Mouse (Mus musculus): ENCODE measurements around the gene Pard3.

DNA sequence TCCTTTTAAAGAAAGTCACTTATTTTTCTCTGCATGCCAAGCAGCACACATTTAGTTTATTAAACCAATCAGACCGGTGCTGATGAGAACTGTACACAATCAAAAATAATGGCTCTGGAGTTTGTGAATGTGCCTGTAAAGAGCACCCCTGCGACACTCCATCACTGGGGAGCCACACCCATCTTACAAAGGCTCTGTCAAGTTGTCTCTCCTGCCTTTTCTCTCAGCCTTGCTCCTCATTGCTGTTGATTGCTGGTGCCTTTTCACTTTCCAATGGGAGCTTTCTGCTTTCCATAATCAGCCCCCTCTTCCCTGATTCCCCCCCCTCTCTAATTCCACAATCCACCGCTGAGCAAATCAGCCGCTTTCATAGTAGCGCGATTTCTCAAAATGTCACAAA, 388.7 kb downstream of the Pard3 start:
- TF ChIP-seq CTCF (IDR thresholded peaks at IDR 0.05; ENCODE audit: borderline replicate concordance, insufficient read depth, low read depth, low read length) (no peak), POLR2A (IDR thresholded peaks at IDR 0.05; ENCODE audit: borderline replicate concordance, insufficient read depth, low read length) (no peak)

Measured in cerebellum, adult 2 months (tissue).